Mouse (Mus musculus) heart, adult 8-10 months (tissue): ENCODE results near the gene 2700081O15Rik. TPM values are rescaled to one million over a fixed set of nuclear protein-coding genes. Genes with fewer than 3 reads are reported as not detected.

Experiments used
- microRNA-seq: library from miRNA; unstranded; fragments of <30 nt; microRNA quantifications from one replicate; pipeline ENCODE4 v1.2.0, GENCODE M21; 2022
- total RNA-seq, 4 experiments: library from RNA; stranded (reverse); gene quantifications; 2 replicates each; pipeline ENCODE4 v1.2.4; 2022

The 2700081O15Rik gene
- total RNA-seq, 4 experiments from 2014 or later = 11.5 to 12.0 (median 11.8) TPM

Small RNA genes within 50 kb of the gene (microRNA-seq; reads per million reads assigned to microRNA genes)
- 0.84 reads per million for gene Mir6991

Other genes with a start within 250 kb of the 2700081O15Rik start
- gene Otub1, start 211.3 kb upstream of the 2700081O15Rik start, total RNA-seq = 10 to 100 TPM; 62.2 to 71.6 (median 68.0) TPM
- 100 to 1,000 TPM; 406 to 459 (median 432) TPM for gene Cox8a, start 200.0 kb upstream of the 2700081O15Rik start, total RNA-seq
- gene Naa40, start 176.4 kb upstream of the 2700081O15Rik start, total RNA-seq = 10 to 100 TPM; 11.7 to 21.1 (median 17.1) TPM
- 10 to 100 TPM in 1 of 4 experiments, 1 to 10 TPM in 3; 5.5 to 12.7 (median 7.3) TPM for gene Rcor2, start 150.3 kb upstream of the 2700081O15Rik start, total RNA-seq
- 10 to 100 TPM; 44.5 to 54.2 (median 47.1) TPM for gene Mark2, start 75.8 kb upstream of the 2700081O15Rik start, total RNA-seq
- 10 to 100 TPM; 13.3 to 15.1 (median 13.8) TPM for gene Spindoc, start 34.6 kb upstream of the 2700081O15Rik start, total RNA-seq
- gene Rtn3, start 65.7 kb downstream of the 2700081O15Rik start, total RNA-seq = 10 to 100 TPM; 68.0 to 76.0 (median 73.0) TPM
- gene Atl3, start 76.4 kb downstream of the 2700081O15Rik start, total RNA-seq = 10 to 100 TPM; 10.2 to 13.2 (median 12.8) TPM
- gene Pla2g16, start 139.8 kb downstream of the 2700081O15Rik start, total RNA-seq = 100 to 1,000 TPM; 121 to 150 (median 137) TPM
- gene Lgals12, start 189.6 kb downstream of the 2700081O15Rik start, total RNA-seq = under 1 TPM; 0.16 to 0.37 (median 0.32) TPM
- not detected for gene Hrasls5, start 194.9 kb downstream of the 2700081O15Rik start, total RNA-seq